Mouse (Mus musculus) gastrocnemius, postnatal 4 days (tissue): ENCODE measurements at regions not wholly inside any gene's neighbourhood (a gene's known extent, or its start where the extent isn't known, plus 50 kb on each side); places are given as distances from the start of the nearest gene placed in this dataset.
"Not testable (repeated sequence)": the region's sequence is repeated elsewhere in the genome, so short reads cannot be mapped to it uniquely, and the experiment has no call there.

Source experiments
- DNase-seq, 2 experiments: peaks; one replicate each; pipeline ENCODE4 v3.0.0; 2021 to 2022; ENCODE audit warnings: low spot score in 2 of 2, mixed read lengths in 2 of 2

- no peak for DNase-seq
Measured at GRCm38 (mm10) chr6:107010785-107011184, 210.9 kb upstream of the Crbn start.

GRCm38 (mm10) chr6:107012938-107013511, 213.1 kb upstream of the Crbn start:
- DNase-seq: peak in 1 of 2 experiments; percentile 11

GRCm38 (mm10) chr6:107019126-107019525, 219.2 kb upstream of the Crbn start:
- DNase-seq: no peak

- no peak for DNase-seq
Measured at GRCm38 (mm10) chr6:107045177-107045576, 245.3 kb upstream of the Crbn start.

GRCm38 (mm10) chr6:107051604-107052003, 251.7 kb upstream of the Crbn start:
- DNase-seq: no peak

GRCm38 (mm10) chr6:107052180-107052579, 252.3 kb upstream of the Crbn start:
- DNase-seq: no peak

GRCm38 (mm10) chr6:107059001-107059765, 259.3 kb upstream of the Crbn start:
- no peak for DNase-seq

- DNase-seq: no peak
Measured at GRCm38 (mm10) chr6:107062886-107063565, 263.1 kb upstream of the Crbn start.

GRCm38 (mm10) chr6:107070441-107070840, 270.6 kb upstream of the Crbn start:
- DNase-seq: no peak

GRCm38 (mm10) chr6:107092600-107092999, 292.7 kb upstream of the Crbn start:
- no peak for DNase-seq

GRCm38 (mm10) chr6:107128716-107129115, 328.8 kb upstream of the Crbn start:
- DNase-seq: no peak

GRCm38 (mm10) chr6:107167736-107168491, 361.7 kb upstream of the Lrrn1 start:
- DNase-seq: no peak

- no peak for DNase-seq
Measured at GRCm38 (mm10) chr6:107218309-107218708, 311.3 kb upstream of the Lrrn1 start.

- DNase-seq: no peak
Measured at GRCm38 (mm10) chr6:107218721-107219120, 310.8 kb upstream of the Lrrn1 start.

- DNase-seq: no peak
Measured at GRCm38 (mm10) chr6:107222602-107223001, 307.0 kb upstream of the Lrrn1 start.

GRCm38 (mm10) chr6:107229843-107230242, 299.7 kb upstream of the Lrrn1 start:
- not testable (repeated sequence) for DNase-seq

- DNase-seq: no peak
Measured at GRCm38 (mm10) chr6:107237692-107238091, 291.9 kb upstream of the Lrrn1 start.

- DNase-seq: no peak
Measured at GRCm38 (mm10) chr6:107243981-107244380, 285.6 kb upstream of the Lrrn1 start.

GRCm38 (mm10) chr6:107280348-107280747, 249.2 kb upstream of the Lrrn1 start:
- DNase-seq: no peak

GRCm38 (mm10) chr6:107290850-107291249, 238.7 kb upstream of the Lrrn1 start:
- no peak for DNase-seq

GRCm38 (mm10) chr6:107303676-107304369, 225.7 kb upstream of the Lrrn1 start:
- no peak for DNase-seq
